Mouse (Mus musculus) erythroblast, embryonic 14.5 days (primary cell): ENCODE data around the gene Abca9.

ENCODE experiments used
- GATA1 ChIP-seq: IDR thresholded peaks from 2 replicates; pipeline ENCODE4 v1.6.1; 2012; ENCODE audit warnings: low read length, inconsistent platforms, mixed read lengths
- TAL1 ChIP-seq: IDR thresholded peaks from 3 replicates; pipeline ENCODE4 v1.6.1; 2012; ENCODE audit warnings: low read length, inconsistent platforms, mixed read lengths

- TF ChIP-seq TAL1 (no peak), GATA1 (no peak)
These were observed 2.2 kb downstream of the Abca9 start for GRCm38 (mm10) chr11:110165822-110166221.
